Mouse (Mus musculus) urinary bladder, postnatal 25 days (tissue): ENCODE measurements around the gene Qpctl.

Experiments used
- DNase-seq: peaks from one replicate; pipeline ENCODE4 v3.0.0; 2022; ENCODE audit warnings: low spot score

Qpctl gene

DNA sequence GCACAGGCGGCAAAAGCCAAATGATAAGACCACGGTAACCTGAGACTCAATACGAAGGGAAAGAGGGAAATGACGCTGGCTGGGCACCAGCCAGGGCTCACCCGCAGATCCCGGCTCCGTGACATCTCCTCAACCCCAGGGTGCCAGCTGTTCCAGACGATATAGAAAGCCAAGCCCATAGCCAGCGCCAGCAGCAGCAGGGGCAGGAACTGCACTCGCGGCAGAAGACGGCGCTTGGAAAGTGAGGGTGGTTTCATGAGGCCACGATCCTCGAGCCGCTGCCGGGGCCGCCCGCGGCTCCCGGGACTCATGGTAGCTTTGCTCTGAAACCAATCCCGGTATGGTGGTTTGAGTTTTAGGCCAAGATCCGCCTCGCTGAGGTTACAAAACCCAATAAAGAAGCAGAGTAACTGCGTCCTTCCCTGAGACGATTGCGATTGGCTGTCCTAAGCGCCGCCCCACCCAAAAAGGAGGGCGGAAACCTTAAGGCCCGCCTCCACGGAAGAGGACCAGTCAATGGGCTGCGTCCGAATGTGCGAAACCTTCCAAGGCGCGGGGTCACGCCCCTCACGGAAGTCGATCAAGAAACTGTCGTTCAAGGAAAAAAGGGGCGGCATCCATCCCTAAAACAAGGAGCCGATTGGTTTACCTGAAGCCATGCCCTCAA, at the start of gene Qpctl:
Gene Qpctl, minus strand, starts transcription at position 417 of the 667 bp plus-strand sequence.
- peak; percentile 89 for DNase-seq

DNA sequence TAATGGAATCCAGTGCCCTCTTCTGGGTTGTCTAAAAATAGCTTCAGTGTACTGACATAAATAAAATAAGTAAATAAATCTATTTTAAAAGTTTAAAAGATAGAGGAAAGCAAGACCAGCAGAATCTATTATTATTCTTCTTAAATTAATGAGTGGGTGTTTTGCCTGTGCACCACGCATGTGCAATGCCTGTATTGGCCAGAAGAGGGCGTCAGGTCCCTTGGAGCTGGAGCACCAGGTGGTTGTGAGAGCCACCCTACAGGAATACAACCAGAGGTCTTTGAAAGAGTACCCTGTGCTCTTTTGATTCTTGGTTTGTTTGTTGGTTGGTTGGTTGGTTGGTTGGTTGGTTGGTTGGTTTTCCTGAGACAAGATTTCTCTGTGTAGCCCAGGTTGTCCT, 48.9 kb upstream of the Qpctl start:
- DNase-seq: no peak

DNA sequence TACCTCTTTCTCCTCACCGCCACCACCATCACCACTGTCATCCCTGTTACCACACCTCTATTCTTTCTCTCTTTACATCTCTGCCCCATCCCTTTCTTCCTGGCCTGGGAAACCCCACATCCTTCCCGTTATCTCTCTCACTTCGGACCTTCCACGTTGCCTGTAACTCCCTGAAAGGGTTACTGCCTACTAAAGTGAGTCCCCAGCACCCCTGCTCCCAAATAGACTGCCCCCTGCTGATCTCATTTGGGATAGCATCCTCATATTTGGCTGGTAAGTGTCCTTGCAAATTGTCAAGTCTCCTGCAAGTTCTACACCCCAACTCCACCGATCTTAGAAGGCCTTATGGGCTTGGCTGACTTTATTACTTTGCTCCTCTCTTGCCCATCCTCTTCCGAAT, 47.6 kb upstream of the Qpctl start:
- DNase-seq: no peak

DNA sequence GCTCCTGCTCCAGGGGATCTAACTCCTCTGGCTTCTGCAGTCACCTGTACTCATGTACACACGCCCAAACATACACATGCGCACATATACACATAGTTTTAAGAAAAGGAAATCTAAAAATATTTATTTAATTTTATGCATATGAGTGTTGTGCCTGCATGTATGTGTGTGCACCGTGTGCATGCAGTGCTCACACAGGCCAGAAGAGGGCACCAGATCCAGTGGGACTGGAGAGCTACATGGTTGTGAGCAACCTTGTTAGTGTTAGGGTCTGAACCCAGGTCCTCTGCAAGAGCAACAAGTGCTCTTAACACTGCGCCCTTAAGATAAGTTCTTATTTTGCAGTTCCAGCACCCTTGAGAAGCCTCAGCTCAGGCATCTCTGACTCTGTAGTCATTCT, 45.6 kb upstream of the Qpctl start:
- DNase-seq: no peak

DNA sequence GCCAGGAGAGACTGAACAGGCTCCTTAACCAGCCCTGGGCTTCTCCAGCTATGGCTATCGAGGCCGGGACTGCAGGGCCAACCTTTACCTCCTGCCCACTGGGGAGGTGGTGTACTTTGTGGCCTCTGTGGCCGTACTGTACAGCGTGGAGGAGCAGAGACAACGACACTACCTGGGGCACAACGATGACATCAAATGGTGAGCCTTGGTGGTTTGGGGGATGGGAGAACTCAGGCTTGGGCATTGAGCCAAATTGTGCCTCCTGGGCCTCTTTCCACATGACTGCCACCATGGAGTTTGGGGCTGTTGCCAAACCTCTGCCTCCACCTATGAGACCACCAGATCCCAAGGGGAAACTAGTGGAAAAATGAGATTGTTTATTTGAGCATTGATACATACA, 35.7 kb upstream of the Qpctl start:
- DNase-seq: no peak

- DNase-seq: no peak
Observed at GRCm38 (mm10) chr7:19184250-19184649, 35.2 kb upstream of the Qpctl start.

DNA sequence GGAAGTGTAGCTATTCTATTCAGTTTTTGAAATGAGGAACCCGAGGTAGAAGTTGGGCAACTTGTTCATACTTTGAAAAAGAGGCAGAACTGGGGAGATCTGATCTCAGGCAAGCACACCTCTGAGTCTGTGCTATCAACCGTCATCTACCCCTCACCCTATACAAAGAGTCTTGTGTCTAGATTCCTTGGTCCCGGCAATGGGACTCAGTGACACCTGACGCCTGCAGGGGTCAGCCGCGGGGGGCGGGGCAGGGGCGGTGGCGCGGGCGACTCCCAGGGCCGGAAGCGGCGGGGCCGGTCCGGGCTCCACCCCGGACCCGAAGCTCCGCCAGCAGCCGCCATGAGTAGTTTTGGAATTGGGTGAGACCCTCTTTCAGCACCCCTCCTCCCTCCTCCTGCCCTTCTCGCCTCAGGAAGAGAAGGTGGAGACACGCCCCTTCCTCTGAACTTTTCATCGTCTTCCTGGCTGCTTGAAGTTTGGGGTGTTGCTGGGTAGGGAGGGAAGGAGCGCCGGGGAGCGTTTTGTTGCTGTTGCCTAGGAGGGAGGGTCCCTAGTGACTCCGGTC, 31.9 kb upstream of the Qpctl start:
- peak; percentile 38 for DNase-seq

GRCm38 (mm10) chr7:19179936-19180335, 30.8 kb upstream of the Qpctl start:
- DNase-seq: no peak

DNA sequence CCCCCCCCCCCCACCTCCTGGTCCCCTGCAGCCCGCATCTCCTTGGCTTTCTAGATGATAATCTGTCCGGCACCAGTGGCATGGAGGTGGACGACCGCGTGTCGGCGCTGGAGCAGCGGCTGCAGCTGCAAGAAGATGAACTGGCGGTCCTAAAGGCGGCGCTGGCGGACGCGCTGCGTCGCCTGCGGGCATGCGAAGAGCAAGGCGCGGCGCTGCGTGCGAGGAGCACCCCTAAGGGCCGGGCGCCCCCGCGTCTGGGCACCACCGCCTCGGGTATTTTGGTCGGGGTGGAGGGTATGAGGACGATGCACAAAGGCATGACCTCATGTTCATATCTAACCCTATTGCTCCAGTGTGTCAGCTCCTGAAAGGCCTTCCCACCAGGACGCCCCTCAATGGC, 30.1 kb upstream of the Qpctl start:
- DNase-seq: peak; percentile 38

DNA sequence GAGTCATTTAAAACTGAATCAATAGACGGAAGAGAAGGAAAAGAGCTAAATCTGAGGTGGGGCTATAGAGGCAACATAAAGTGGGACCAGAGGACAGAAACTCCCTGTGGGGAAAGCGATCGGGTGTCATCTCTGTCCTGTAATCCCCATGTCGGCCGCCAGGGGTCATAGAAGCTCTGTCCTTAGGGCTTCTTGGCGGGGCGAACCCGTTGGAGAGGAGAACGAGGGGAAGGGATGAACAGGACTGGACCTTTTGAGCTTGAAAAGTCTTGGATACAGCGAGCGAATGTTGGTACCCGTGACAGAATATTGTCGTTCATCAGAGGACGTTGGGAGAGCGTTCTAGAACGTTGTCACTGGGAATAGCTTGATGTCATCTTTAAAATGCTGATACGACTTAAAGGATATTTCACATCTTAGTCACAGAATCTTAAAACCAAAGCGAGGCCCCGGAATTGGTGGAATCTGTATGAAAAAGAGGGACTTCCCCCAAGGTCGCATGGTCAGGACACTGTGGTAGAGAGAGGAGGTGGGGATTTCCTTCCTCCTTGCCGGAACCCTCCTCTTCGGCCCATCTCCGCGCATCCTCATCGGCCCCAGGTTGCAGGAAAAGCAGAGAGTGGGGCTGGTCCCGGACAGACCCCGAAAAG, 29.5 kb upstream of the Qpctl start:
- DNase-seq: peak; percentile 78

GRCm38 (mm10) chr7:19178035-19178434, 28.9 kb upstream of the Qpctl start:
- no peak for DNase-seq

DNA sequence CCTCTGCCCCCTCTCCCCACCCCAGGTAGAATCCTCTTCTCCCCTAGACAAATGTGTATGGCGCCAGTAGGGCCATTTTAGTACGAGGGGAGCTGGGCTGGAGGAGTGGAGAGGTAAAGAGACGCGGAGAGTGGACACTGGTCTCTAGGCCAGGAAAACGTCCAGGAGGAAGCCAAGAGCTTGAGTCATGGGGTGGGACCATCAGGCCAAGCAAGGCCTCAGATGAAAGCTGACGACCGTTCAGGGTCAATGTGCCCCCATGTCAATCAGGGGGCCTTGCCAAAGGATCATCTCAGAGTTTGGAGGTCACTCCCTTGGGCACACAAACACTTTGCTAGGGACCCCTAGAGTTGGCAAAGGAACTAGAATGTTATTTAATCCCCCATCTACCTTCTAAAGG, 28.1 kb upstream of the Qpctl start:
- no peak for DNase-seq

- no peak for DNase-seq
Observed at GRCm38 (mm10) chr7:19176516-19176947, 27.4 kb upstream of the Qpctl start.

- no peak for DNase-seq
Observed at GRCm38 (mm10) chr7:19175708-19176515, 26.8 kb upstream of the Qpctl start, which contains the start of gene Eml2. Gene Eml2, plus strand, starts transcription at chr7:19176421.

DNA sequence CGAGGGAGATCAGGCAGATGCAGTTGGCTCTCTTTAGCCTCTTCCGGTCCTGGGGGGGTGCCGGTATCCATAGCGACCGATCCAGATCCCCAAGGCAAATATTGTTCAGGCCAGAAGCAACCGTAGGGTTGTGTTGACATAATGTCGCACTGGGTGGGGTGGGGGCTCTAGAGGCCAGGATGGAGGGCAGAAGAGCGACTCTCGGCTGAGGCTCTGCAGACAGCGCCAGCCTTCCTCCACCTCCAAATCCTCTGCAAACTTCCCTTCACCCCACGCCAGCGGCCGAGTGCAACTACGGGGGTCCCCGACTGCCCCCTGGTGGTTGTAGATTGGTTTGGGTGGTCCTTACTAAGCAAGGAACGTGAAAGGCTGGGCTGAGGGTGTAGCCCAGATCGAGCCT, 23.8 kb upstream of the Qpctl start:
- peak; percentile 76 for DNase-seq

DNA sequence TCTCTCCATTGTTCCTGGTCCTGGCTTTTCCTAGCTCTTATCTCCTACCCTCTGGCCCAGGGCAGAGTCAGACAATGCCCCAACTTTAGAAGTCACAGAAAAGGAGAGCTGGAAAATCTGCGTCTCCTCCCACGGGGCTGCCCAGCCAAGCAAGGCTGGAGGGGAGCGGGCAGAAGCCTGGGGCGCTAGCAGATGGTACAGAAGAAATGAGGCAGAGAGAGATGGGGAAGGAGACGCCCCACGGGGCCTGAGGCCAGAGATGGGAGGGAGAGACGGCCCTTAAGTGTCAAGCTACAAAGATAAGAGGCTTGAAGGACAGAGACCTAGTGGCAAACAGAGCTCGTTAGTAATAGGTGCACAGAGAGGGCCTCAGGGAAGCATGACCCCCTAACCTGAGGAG, 22.7 kb upstream of the Qpctl start:
- DNase-seq: no peak

DNA sequence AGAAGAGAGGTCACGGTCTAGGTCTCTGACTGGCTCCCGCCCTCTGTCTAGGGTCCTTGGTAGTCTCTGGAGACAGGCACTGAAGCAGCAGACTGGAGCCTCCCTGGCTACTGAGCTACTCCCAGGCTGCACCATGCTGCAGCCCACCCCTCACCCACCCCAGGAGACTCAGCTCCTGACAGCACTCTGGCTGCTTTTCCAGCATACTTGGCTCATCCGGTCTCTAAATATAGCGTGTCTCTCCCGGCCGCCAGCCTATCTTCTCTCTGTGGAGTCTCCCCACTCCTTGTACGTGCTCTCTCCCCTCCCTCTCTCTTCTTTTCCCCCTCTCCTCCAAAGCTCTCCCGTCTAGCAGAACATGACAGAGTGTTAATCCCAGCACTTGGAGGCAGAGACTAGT, 21.1 kb upstream of the Qpctl start:
- DNase-seq: no peak

- DNase-seq: no peak
Observed at GRCm38 (mm10) chr7:19169506-19169905, 20.4 kb upstream of the Qpctl start.

GRCm38 (mm10) chr7:19166990-19167389, 17.9 kb upstream of the Qpctl start:
- DNase-seq: no peak

GRCm38 (mm10) chr7:19165656-19166423, 16.7 kb upstream of the Qpctl start, which contains the start of gene Gipr:
Gene Gipr, minus strand, starts transcription at chr7:19166127.
- no peak for DNase-seq

DNA sequence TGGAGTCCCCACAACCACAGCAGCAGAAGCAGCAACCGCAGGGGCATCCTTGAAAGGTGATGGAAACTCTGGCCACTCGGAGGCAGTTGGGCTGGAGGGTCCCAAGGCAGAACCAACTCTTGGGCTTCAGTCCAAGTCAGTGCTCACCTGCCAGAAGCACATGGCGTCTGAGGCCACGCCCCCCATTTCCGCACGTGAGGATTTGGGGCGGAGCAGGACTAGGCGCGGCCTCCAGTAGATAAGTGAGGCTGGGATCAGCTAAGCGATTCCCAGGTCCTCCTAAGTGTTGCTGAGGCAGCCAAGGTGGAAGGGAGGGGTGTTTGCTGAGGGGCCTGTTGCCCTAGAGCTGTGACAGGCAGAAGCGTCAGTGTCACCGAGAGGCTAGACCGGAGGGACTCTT, 15.9 kb upstream of the Qpctl start:
- DNase-seq: no peak

- no peak for DNase-seq
Observed at GRCm38 (mm10) chr7:19164189-19164588, 15.1 kb upstream of the Qpctl start.
